Mouse (Mus musculus) liver, embryonic 14.5 days (tissue): ENCODE measurements around the gene Kxd1.

Experiments
- CTCF ChIP-seq: IDR thresholded peaks from 2 replicates; pipeline ENCODE4 v1.5.1; 2016; ENCODE audit warnings: antibody characterized with exemption, low read depth, control low read depth
- EP300 ChIP-seq: IDR thresholded peaks from 2 replicates; pipeline ENCODE4 v1.6.1; 2016; ENCODE audit warnings: antibody characterized with exemption, low read depth

- TF ChIP-seq EP300 (no peak), CTCF (no peak)
Measured at GRCm38 (mm10) chr8:70469295-70469916, 58.4 kb downstream of the Kxd1 start.
